Mouse (Mus musculus) small intestine, adult 2 months (tissue): ENCODE measurements around the gene Cpb2. TPM values are rescaled to one million over a fixed set of nuclear protein-coding genes. Genes with fewer than 3 reads are reported as not detected.

Experiments
- H3K27ac ChIP-seq: fragments of 200-500 bp; 2 replicates; pipeline ENCODE4 v1.5.1; 2012; ENCODE audit warnings: low read depth, low read length, control low read depth, inconsistent platforms; ENCODE audit not compliant: insufficient read depth
- H3K27me3 ChIP-seq: fragments of 200-500 bp; 2 replicates; pipeline ENCODE4 v1.6.1; 2012; ENCODE audit warnings: mild to moderate bottlenecking, moderate library complexity, low read length, inconsistent platforms; ENCODE audit not compliant: control insufficient read depth, insufficient read depth
- H3K36me3 ChIP-seq: fragments of 200-500 bp; 2 replicates; pipeline ENCODE4 v1.6.1; 2012; ENCODE audit warnings: mild to moderate bottlenecking, low read length, control low read depth, inconsistent platforms; ENCODE audit not compliant: control insufficient read depth, insufficient read depth
- H3K4me1 ChIP-seq: fragments of 200-500 bp; 2 replicates; pipeline ENCODE4 v1.6.1; 2012; ENCODE audit warnings: low read length, inconsistent platforms, mixed read lengths; ENCODE audit not compliant: control insufficient read depth, insufficient read depth, insufficient read length
- H3K4me3 ChIP-seq: fragments of 200-500 bp; 2 replicates; pipeline ENCODE4 v1.5.1; 2012; ENCODE audit warnings: low read depth, mild to moderate bottlenecking, control low read depth, inconsistent platforms, low read length, moderate library complexity
- CTCF ChIP-seq: fragments of 200-500 bp; IDR thresholded peaks from 2 replicates; pipeline ENCODE4 v1.5.1; 2012; ENCODE audit warnings: low read depth, mild to moderate bottlenecking, control low read depth, inconsistent platforms, low read length, moderate library complexity, mixed read lengths; ENCODE audit not compliant: insufficient replicate concordance, insufficient read length; ENCODE audit errors: extremely low read depth
- POLR2A ChIP-seq: fragments of 200-500 bp; IDR thresholded peaks from 2 replicates; pipeline ENCODE4 v1.6.1; 2012; ENCODE audit warnings: low read depth, mild to moderate bottlenecking, control low read depth, inconsistent platforms, low read length, moderate library complexity
- WGBS: fragments of 180-500 bp; shearing (Covaris S2); methylation state at CpG from one replicate; pipeline ENCODE4 v1.1.7; 2018; 5-methylcytosine and 5-hydroxymethylcytosine counted together
- polyA plus RNA-seq: library from polyadenylated mRNA; depleted of rRNA; stranded (reverse); fragments of >200 nt; gene quantifications from 2 replicates; pipeline ENCODE4 v1.2.3, GENCODE M21; 2012

Gene Cpb2
- polyA plus RNA-seq, 1 experiment, result not detected

DNA sequence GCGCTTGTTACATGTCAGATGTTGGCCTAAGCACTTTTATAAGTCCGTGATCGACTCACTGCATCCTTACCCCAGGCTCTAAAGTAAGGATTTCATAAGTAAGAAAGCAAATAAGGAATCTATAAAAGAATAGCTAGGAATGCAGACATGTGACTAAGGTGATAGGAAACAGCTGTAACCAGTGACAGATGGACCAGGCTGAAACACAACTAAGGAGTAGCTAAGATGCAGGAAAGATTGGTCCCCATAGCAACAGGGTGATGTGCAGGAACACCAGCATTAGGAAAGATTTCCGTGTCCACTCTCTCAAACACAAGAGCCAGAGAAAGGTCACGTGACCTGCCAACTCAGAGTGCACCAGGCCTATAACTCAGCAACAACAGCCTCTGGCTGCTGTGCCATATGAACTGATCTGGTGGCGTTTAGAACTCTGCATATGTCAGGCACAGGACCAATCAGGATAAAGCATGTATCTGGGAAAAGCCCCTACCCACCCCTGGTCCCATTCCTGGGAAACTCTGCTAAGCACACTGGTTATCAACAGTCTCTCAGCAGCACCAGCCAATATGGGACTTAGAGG is 33.4 kb upstream of the Cpb2 start:
- Histone ChIP-seq H3K27ac (no peak overlapping the region), H3K4me3 (no peak overlapping the region), H3K36me3 (peaks cover 7% of the 10 kb centered on the region), H3K4me1 (no peaks in the 10 kb centered on the region), H3K27me3 (no peaks in the 10 kb centered on the region)
- TF ChIP-seq CTCF (no peak), POLR2A (no peak)
- 86% methylated on average over 6 of the region's 6 CpGs for WGBS

- WGBS, result 92% methylated on average over 11 of the region's 11 CpGs
- no peaks in the 10 kb centered on the region for H3K27me3 ChIP-seq
- peaks cover 2% of the 10 kb centered on the region for H3K36me3 ChIP-seq
Measured at GRCm38 (mm10) chr14:75213752-75214151, 28.3 kb upstream of the Cpb2 start.

GRCm38 (mm10) chr14:75218843-75219242 is 23.2 kb upstream of the Cpb2 start:
- Histone ChIP-seq H3K27me3 (no peaks in the 10 kb centered on the region), H3K27ac (no peak overlapping the region), H3K4me3 (no peak overlapping the region), H3K4me1 (peaks cover 2% of the 10 kb centered on the region; the same call in 1 of the 2 replicates), H3K36me3 (no peaks in the 10 kb centered on the region)
- 93% methylated on average over 2 of the region's 2 CpGs for whole genome bisulfite sequencing
- TF ChIP-seq POLR2A, result no peak

More at GRCm38 (mm10) chr14:75213752-75214151, 28.3 kb upstream of the Cpb2 start:
- Histone ChIP-seq H3K4me1 (no peaks in the 10 kb centered on the region), H3K27ac (no peak overlapping the region), H3K4me3 (no peak overlapping the region)
- TF ChIP-seq POLR2A, result no peak
- no peak for TF ChIP-seq CTCF

GRCm38 (mm10) chr14:75219250-75219913 is 22.7 kb upstream of the Cpb2 start:
- Histone ChIP-seq H3K36me3 (no peaks in the 10 kb centered on the region), H3K27me3 (no peaks in the 10 kb centered on the region), H3K4me3 (no peak overlapping the region), H3K27ac (no peak overlapping the region; the same call in 1 of the 2 replicates), H3K4me1 (peaks cover 2% of the 10 kb centered on the region; the same call in 1 of the 2 replicates)
- WGBS, result 42% methylated on average over 5 of the region's 5 CpGs
- TF ChIP-seq POLR2A (no peak), CTCF (no peak)

- TF ChIP-seq POLR2A, result no peak
- H3K27me3 ChIP-seq, result no peaks in the 10 kb centered on the region
- no peaks in the 10 kb centered on the region; the same call in 1 of the 2 replicates for H3K36me3 ChIP-seq
- no peak overlapping the region for H3K27ac ChIP-seq
- H3K4me1 ChIP-seq, result peaks cover 2% of the 10 kb centered on the region; the same call in 1 of the 2 replicates
- H3K4me3 ChIP-seq, result no peak overlapping the region
- 74% methylated on average over 6 of the region's 6 CpGs for WGBS
Measured at GRCm38 (mm10) chr14:75222386-75222785, 19.7 kb upstream of the Cpb2 start.

DNA sequence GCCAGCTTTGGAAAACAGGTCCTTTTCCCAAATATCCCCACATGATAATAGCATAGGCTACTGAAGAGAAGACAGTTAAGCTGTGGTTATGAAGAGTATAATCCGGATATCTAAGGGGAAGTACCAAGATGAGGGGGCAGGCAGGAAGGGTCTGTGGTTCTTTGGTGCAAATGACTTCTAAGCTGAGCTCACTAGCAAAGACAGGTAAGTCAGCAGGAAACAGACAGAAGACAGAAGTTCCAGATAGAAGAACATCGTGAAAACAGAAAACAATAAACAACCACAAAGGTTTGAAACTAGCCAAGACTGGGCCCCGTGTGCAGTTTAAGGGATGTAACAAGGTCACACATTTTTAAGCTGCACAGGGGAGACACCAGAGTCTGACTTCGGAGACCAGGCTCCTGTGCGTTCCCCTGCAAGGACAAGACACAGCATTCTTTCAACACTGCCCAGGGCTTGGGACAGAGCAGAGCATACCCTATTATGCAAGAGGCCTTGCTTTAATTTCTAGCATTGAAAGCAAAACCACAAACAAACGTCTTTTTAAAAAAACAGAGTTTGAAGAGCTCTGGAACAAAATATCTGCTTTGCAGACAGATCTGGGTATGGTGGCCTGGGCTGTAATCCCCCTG is 14.5 kb upstream of the Cpb2 start:
- no peak overlapping the region for H3K4me3 ChIP-seq
- TF ChIP-seq POLR2A (no peak), CTCF (no peak)
- 71% methylated on average over 6 of the region's 6 CpGs for WGBS
- no peak overlapping the region for H3K27ac ChIP-seq
- peaks cover 5% of the 10 kb centered on the region; the same call in 1 of the 2 replicates for H3K36me3 ChIP-seq
- no peaks in the 10 kb centered on the region for H3K4me1 ChIP-seq
- H3K27me3 ChIP-seq, result no peaks in the 10 kb centered on the region

GRCm38 (mm10) chr14:75229834-75230233 is 12.3 kb upstream of the Cpb2 start:
- WGBS, result 53% methylated on average over 2 of the region's 2 CpGs
- TF ChIP-seq CTCF, result no peak
- no peak for TF ChIP-seq POLR2A
- no peaks in the 10 kb centered on the region for H3K27me3 ChIP-seq

More at GRCm38 (mm10) chr14:75229834-75230233, 12.3 kb upstream of the Cpb2 start:
- H3K27ac ChIP-seq, result no peak overlapping the region
- no peaks in the 10 kb centered on the region for H3K4me1 ChIP-seq
- H3K36me3 ChIP-seq, result peaks cover 5% of the 10 kb centered on the region; the same call in 1 of the 2 replicates
- no peak overlapping the region for H3K4me3 ChIP-seq
